Comparison of ENCODE assay signal across 24 mouse cellular contexts in genomic region chr3:127748644-127749043, GRCm38 (mm10). TPM values are rescaled to one million over a fixed set of nuclear protein-coding genes. Genes with fewer than 3 reads are reported as not detected.
DNase-seq lines count a peak whose midpoint lies in the region; ATAC-seq and TF ChIP-seq lines count a peak whose summit lies in the region.
"Had no signal": no experiment of that assay in that cellular context is flagged by ENCODE, and none has a peak within 500 bp of the region (broad histone marks: within the 10 kb centered on the region; RNA-seq: fewer than 3 reads in every experiment).

No protein-coding gene starts in this region.

- no peak for TF ChIP-seq CTCF in left cerebral cortex, adult 2 months (IDR thresholded peaks at IDR 0.05)

- intact Hi-C loops in left cerebral cortex, adult 2 months (cut with DNase I) = no loop called here

- no peaks in the 10 kb centered on the region for H3K9me3 ChIP-seq in hindbrain, embryonic 10.5 days
- H3K9me3 ChIP-seq in hindbrain, embryonic 16.5 days (ENCODE audit: control insufficient read depth, low read length) = no peaks in the 10 kb centered on the region
- no peaks in the 10 kb centered on the region for H3K9me3 ChIP-seq in forebrain, embryonic 15.5 days
- H3K9me3 ChIP-seq in hindbrain, embryonic 15.5 days = no peaks in the 10 kb centered on the region
- H3K9me3 ChIP-seq in neural tube, embryonic 12.5 days = no peaks in the 10 kb centered on the region
- H3K9me3 ChIP-seq: embryonic facial prominence, embryonic 15.5 days; heart, embryonic 15.5 days; limb, embryonic 12.5 days; liver, embryonic 13.5 days had no signal

- 46% methylated on average over 4 of the region's 4 CpGs for WGBS in hindbrain, embryonic 10.5 days
- WGBS in hindbrain, embryonic 16.5 days = 48% methylated on average over 4 of the region's 4 CpGs
- WGBS in forebrain, embryonic 15.5 days = 24% methylated on average over 4 of the region's 4 CpGs
- WGBS in hindbrain, embryonic 15.5 days = 43% methylated on average over 4 of the region's 4 CpGs
- 27% methylated on average over 4 of the region's 4 CpGs for WGBS in neural tube, embryonic 12.5 days

- H3K36me3 ChIP-seq in hindbrain, embryonic 10.5 days = no peaks in the 10 kb centered on the region
- no peaks in the 10 kb centered on the region for H3K36me3 ChIP-seq in hindbrain, embryonic 16.5 days (ENCODE audit: control insufficient read depth, insufficient read depth, low read length)
- no peaks in the 10 kb centered on the region for H3K36me3 ChIP-seq in forebrain, embryonic 15.5 days
- H3K36me3 ChIP-seq in hindbrain, embryonic 15.5 days = no peaks in the 10 kb centered on the region
- no peaks in the 10 kb centered on the region for H3K36me3 ChIP-seq in neural tube, embryonic 12.5 days
- H3K36me3 ChIP-seq: embryonic facial prominence, embryonic 15.5 days; heart, embryonic 15.5 days; limb, embryonic 12.5 days; liver, embryonic 13.5 days had no signal

- H3K27me3 ChIP-seq in hindbrain, embryonic 10.5 days (ENCODE audit: insufficient read depth, poor library complexity, severe bottlenecking) = peaks cover 77% of the 10 kb centered on the region
- peaks cover 12% of the 10 kb centered on the region; the same call in 1 of the 2 replicates for H3K27me3 ChIP-seq in hindbrain, embryonic 16.5 days (replicated peaks; ENCODE audit: control insufficient read depth, insufficient read depth, low read length)
- H3K27me3 ChIP-seq in forebrain, embryonic 15.5 days = peaks cover 9% of the 10 kb centered on the region; the same call in 1 of the 2 replicates
- peaks cover 17% of the 10 kb centered on the region for H3K27me3 ChIP-seq in hindbrain, embryonic 15.5 days
- H3K27me3 ChIP-seq in neural tube, embryonic 12.5 days (replicated peaks) = peaks cover 28% of the 10 kb centered on the region
- H3K27me3 ChIP-seq: Patski had no signal

- peak overlapping the region; percentile 42; the same call in 1 of the 2 replicates for H3K4me3 ChIP-seq in hindbrain, embryonic 10.5 days
- no peak overlapping the region for H3K4me3 ChIP-seq in hindbrain, embryonic 16.5 days (ENCODE audit: low read length)
- no peak overlapping the region for H3K4me3 ChIP-seq in forebrain, embryonic 15.5 days
- no peak overlapping the region for H3K4me3 ChIP-seq in hindbrain, embryonic 15.5 days
- H3K4me3 ChIP-seq in neural tube, embryonic 12.5 days = no peak overlapping the region
- H3K4me3 ChIP-seq in left cerebral cortex, adult 2 months = no peak overlapping the region
- H3K4me3 ChIP-seq: embryonic facial prominence, embryonic 15.5 days; limb, embryonic 12.5 days; liver, embryonic 13.5 days had no signal

- H3K4me2 ChIP-seq in hindbrain, embryonic 16.5 days (ENCODE audit: low read length) = no peak overlapping the region
- peak overlapping the region; percentile 44; the same call in 1 of the 2 replicates for H3K4me2 ChIP-seq in forebrain, embryonic 15.5 days (replicated peaks)
- H3K4me2 ChIP-seq in hindbrain, embryonic 15.5 days = peak overlapping the region; percentile 64; the same call in 1 of the 2 replicates
- H3K4me2 ChIP-seq in neural tube, embryonic 12.5 days (replicated peaks) = peak overlapping the region; percentile 53; the same call in 1 of the 2 replicates
- H3K4me2 ChIP-seq: liver, embryonic 13.5 days had no signal

- H3K4me1 ChIP-seq in hindbrain, embryonic 10.5 days (replicated peaks) = peaks cover 64% of the 10 kb centered on the region
- H3K4me1 ChIP-seq in hindbrain, embryonic 16.5 days (ENCODE audit: control insufficient read depth, insufficient read depth, low read depth, low read length) = peaks cover 16% of the 10 kb centered on the region
- H3K4me1 ChIP-seq in forebrain, embryonic 15.5 days = peaks cover 43% of the 10 kb centered on the region
- peaks cover 28% of the 10 kb centered on the region for H3K4me1 ChIP-seq in hindbrain, embryonic 15.5 days (replicated peaks)
- peaks cover 31% of the 10 kb centered on the region for H3K4me1 ChIP-seq in neural tube, embryonic 12.5 days
- H3K4me1 ChIP-seq: liver, embryonic 13.5 days had no signal

- no peak for ATAC-seq in hindbrain, embryonic 16.5 days
- no peak for ATAC-seq in forebrain, embryonic 15.5 days (replicated peaks)
- ATAC-seq in hindbrain, embryonic 15.5 days (ENCODE audit: low FRiP score, low read depth) = no peak
- ATAC-seq in neural tube, embryonic 12.5 days (ENCODE audit: low FRiP score, low read depth) = no peak
- ATAC-seq: activated CD4-positive, CD25-positive, alpha-beta regulatory T cell, adult 4 months; CD4-positive, CD25-positive, alpha-beta regulatory T cell, adult 4 months; intestine, postnatal 0 days; Patski had no signal

- H3K9ac ChIP-seq in hindbrain, embryonic 16.5 days (ENCODE audit: low read depth, low read length) = no peak overlapping the region
- H3K9ac ChIP-seq in forebrain, embryonic 15.5 days (replicated peaks) = no peak overlapping the region
- H3K9ac ChIP-seq in hindbrain, embryonic 15.5 days = no peak overlapping the region
- no peak overlapping the region for H3K9ac ChIP-seq in neural tube, embryonic 12.5 days
- H3K9ac ChIP-seq: embryonic facial prominence, embryonic 15.5 days; heart, embryonic 15.5 days; limb, embryonic 12.5 days; liver, embryonic 13.5 days; lung, embryonic 14.5 days had no signal

- DNase-seq in hindbrain, embryonic 10.5 days (ENCODE audit: low spot score) = peak; percentile 22
- no peak for DNase-seq in testis, postnatal 10 days (ENCODE audit: low spot score)
- no peak for DNase-seq in gastrocnemius, postnatal 25 days
- no peak for DNase-seq in left cerebral cortex, adult 2 months (ENCODE audit: extremely low spot score in 1 of 2, low spot score in 2 of 2)
- DNase-seq: adrenal gland, postnatal 10 days; cerebellum, postnatal 14 days; heart, adult 18-20 months; liver, embryonic 13.5 days; lung, embryonic 14.5 days; lung, postnatal 4 days; thymus, postnatal 4 days had no signal

- H3K27ac ChIP-seq in hindbrain, embryonic 10.5 days = peak overlapping the region; percentile 86
- H3K27ac ChIP-seq in hindbrain, embryonic 16.5 days (ENCODE audit: low read depth, low read length) = no peak overlapping the region
- H3K27ac ChIP-seq in forebrain, embryonic 15.5 days (replicated peaks) = peak overlapping the region; percentile 89
- H3K27ac ChIP-seq in hindbrain, embryonic 15.5 days (replicated peaks) = no peak overlapping the region
- H3K27ac ChIP-seq in neural tube, embryonic 12.5 days = no peak overlapping the region
- H3K27ac ChIP-seq in left cerebral cortex, adult 2 months = no peak overlapping the region
- H3K27ac ChIP-seq: embryonic facial prominence, embryonic 15.5 days; heart, embryonic 15.5 days; kidney, postnatal 0 days; limb, embryonic 12.5 days; liver, embryonic 13.5 days had no signal

RNA-seq across cellular contexts. Expression of gene Alpk1, which starts 31.7 kb away (rescaled TPM):
- 1.1 and 1.4 TPM in 2 replicates for polyA plus RNA-seq in hindbrain, embryonic 10.5 days (2016; fragmentation: Nextera tagmentation; extraction: Ambion mirVana)
- 0.46 and 0.72 TPM in 2 replicates for polyA plus RNA-seq in hindbrain, embryonic 16.5 days (2015; fragmentation: Nextera tagmentation; extraction: Ambion mirVana)
- polyA plus RNA-seq in forebrain, embryonic 15.5 days (2015; fragmentation: Nextera tagmentation; extraction: Ambion mirVana) = 0.78 and 1.0 TPM in 2 replicates
- 0.68 and 0.71 TPM in 2 replicates for polyA plus RNA-seq in hindbrain, embryonic 15.5 days (2015; fragmentation: Nextera tagmentation; extraction: Ambion mirVana)
- 1.3 and 1.7 TPM in 2 replicates for polyA plus RNA-seq in neural tube, embryonic 12.5 days (2016; fragmentation: Nextera tagmentation; extraction: Ambion mirVana)
- 1 to 10 TPM; 1.0 to 1.4 TPM for total RNA-seq in gastrocnemius, postnatal 25 days (2021)
- total RNA-seq in left cerebral cortex, adult 2 months (2021) = 1 to 10 TPM; 4.6 to 5.5 TPM

RNA-seq across cellular contexts. Expression of gene Tifa, which starts 41.0 kb away (rescaled TPM):
- 2.0 and 2.3 TPM in 2 replicates for polyA plus RNA-seq in hindbrain, embryonic 10.5 days (2016; fragmentation: Nextera tagmentation; extraction: Ambion mirVana)
- 2.8 and 3.8 TPM in 2 replicates for polyA plus RNA-seq in hindbrain, embryonic 16.5 days (2015; fragmentation: Nextera tagmentation; extraction: Ambion mirVana)
- polyA plus RNA-seq in forebrain, embryonic 15.5 days (2015; fragmentation: Nextera tagmentation; extraction: Ambion mirVana) = 4.8 and 5.5 TPM in 2 replicates
- 2.9 and 3.9 TPM in 2 replicates for polyA plus RNA-seq in hindbrain, embryonic 15.5 days (2015; fragmentation: Nextera tagmentation; extraction: Ambion mirVana)
- polyA plus RNA-seq in neural tube, embryonic 12.5 days (2016; fragmentation: Nextera tagmentation; extraction: Ambion mirVana) = 3.0 and 3.1 TPM in 2 replicates
- total RNA-seq in gastrocnemius, postnatal 25 days (2021) = under 1 TPM; 0.67 to 0.70 TPM
- 1 to 10 TPM; 5.8 to 6.4 TPM for total RNA-seq in left cerebral cortex, adult 2 months (2021)
- total RNA-seq: ES-E14 had no signal

Comparison
In these comparisons a context has a peak if more than half of its experiments do, and no peak if none do; other contexts are left out.
1. H3K27ac ChIP-seq: peak in hindbrain, embryonic 10.5 days (single experiment) and forebrain, embryonic 15.5 days (single experiment); none in hindbrain, embryonic 16.5 days (single experiment), hindbrain, embryonic 15.5 days (single experiment), neural tube, embryonic 12.5 days (single experiment) and left cerebral cortex, adult 2 months (single experiment).